Mouse (Mus musculus): ENCODE measurements around the gene Map4k1.

- TF ChIP-seq CTCF (IDR thresholded peaks at IDR 0.05; ENCODE audit: control insufficient read depth, insufficient read depth, low read length) (no peak), POLR2A (IDR thresholded peaks at IDR 0.05; ENCODE audit: borderline replicate concordance, control insufficient read depth, low read depth, low read length) (no peak)
Observed at GRCm38 (mm10) chr7:29016440-29016839, 34.6 kb downstream of the Map4k1 start.
